Mouse (Mus musculus) c-Kit-positive CD71-positive TER-119-positive erythroid progenitor cells, embryonic 14.5 days (primary cell): ENCODE data around the gene Sbpl.
A peak's percentile ranks its signal among the peaks of the same experiment; 100 is the strongest.
"Not testable (repeated sequence)": the region's sequence is repeated elsewhere in the genome, so short reads cannot be mapped to it uniquely, and the experiment has no call there.

Experiments used
- DNase-seq: peaks from one replicate; pipeline ENCODE4 v3.0.0-alpha.2; 2013; ENCODE audit warnings: low spot score

The Sbpl gene

DNA sequence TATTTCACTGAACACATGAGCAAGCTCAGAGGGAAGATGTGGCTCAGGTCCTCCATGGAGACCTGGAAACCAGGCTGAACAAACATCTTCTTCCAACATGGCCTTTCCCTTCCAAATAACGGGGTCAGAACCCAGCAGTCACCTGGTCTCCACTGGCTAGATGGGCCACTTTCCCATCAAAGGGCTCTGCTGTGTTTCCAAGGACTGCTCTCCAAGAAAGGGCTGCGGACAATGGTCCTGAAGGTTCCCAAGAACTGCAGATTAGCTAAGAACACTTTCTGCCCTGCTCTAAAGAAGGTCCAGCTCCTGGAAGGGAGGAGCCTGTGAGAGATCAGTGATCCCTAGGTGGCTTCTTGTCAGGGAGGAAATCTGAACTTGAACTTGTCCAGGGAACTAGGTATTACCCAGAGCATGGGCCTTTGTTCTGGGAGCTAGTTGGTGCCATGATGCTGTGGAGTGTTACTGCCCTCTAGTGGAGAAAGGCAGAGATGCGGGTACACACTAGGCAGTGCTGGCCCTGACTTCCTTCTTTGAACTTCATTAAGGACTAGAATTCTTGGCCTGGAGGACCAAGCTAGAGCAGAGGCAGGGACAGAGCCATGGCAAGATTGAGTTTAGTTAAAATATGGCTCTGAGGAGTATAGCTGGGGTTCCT is 5.1 kb upstream of the Sbpl start:
- DNase-seq = peak; percentile 59

DNA sequence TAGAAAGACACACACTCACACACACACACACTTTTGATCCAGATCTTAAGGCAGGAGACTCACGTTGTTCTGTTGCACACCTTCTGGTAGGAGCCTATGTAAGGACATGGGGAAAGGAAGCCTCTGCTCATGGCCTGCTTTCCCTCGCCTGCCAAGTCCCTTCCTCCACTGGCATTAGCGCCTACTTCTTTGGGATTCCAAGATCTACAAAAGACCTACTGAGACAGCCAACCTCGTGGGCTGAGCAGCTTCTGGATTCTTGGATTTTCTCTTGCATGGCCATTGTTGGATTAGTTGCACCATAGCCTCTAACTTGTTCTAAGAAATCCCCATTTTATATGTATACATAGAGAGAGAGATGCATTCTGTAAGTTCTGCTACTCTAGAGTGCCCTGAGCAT is 4.2 kb downstream of the Sbpl start:
- not testable (repeated sequence) for DNase-seq

DNA sequence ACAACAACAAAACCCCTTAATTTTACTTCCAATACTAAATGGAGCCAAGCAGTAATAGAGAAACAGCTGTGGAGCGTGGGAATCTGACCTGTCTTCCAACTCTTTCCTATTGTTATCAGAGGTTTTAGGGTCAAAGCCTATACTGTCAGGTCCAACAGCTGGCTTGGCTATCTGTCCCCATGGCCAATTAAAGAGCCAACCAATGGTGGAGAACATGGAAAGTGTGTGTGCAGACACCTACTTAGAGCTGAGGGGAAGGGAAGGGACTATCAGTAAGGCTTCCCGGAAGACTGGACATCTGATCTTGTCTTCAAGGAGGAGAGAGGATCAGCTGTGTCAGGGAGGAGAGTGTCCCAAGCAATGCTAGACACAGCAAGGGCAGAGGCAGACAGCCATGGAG is 6.0 kb downstream of the Sbpl start:
- no peak for DNase-seq

DNA sequence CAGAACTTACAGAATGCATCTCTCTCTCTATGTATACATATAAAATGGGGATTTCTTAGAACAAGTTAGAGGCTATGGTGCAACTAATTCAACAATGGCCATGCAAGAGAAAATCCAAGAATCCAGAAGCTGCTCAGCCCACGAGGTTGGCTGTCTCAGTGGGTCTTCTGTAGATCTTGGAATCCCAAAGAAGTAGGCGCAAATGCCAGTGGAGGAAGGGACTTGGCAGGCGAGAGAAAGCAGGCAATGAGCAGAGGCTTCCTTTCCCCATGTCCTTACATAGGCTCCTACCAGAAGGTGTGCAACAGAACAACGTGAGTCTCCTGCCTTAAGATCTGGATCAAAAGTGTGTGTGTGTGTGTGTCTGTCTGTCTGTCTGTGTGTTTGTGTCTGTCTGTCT is 7.6 kb downstream of the Sbpl start:
- DNase-seq = not testable (repeated sequence)

DNA sequence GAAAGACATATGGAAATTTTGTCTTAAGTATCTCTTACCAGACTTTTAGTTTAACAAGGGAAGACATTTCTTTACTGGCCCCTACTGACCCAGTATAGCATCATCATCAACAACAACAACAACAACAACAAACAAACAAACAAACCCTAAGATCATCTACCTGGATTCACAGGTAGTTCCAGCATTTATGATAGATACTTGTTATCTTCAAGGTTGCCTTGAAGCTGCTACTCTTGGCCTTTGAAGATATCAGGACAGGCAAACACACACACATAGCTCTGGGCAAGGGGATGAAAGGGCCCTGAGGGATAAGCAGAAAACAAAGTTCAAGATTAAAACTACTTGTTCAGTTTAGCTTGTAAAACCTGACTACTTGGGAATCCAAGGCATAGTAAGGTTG is 13.7 kb downstream of the Sbpl start, which contains the start of gene Sbp:
Sbp (plus strand) TSS at position 301 of the 400 bp plus-strand sequence.
- DNase-seq = no peak

DNA sequence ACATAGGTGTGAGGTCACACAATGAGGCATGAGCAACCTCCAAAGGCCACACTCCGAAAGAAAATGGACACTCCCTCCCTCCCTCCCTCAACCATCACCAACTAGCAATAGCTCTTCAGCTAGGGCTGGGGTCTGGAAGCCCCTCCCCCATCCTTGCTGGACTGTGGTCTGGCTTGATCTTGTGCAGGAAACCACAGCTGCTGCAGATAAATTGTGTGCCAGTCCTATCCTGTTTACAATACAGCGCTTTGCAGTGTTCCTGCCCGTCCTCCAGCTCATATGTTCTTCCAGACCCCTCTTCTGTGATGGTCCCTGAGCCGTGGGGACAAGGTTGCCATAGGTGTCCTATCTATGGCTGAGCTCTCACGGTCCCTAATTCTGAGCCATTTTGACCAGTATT is 23.9 kb downstream of the Sbpl start:
- no peak for DNase-seq

DNA sequence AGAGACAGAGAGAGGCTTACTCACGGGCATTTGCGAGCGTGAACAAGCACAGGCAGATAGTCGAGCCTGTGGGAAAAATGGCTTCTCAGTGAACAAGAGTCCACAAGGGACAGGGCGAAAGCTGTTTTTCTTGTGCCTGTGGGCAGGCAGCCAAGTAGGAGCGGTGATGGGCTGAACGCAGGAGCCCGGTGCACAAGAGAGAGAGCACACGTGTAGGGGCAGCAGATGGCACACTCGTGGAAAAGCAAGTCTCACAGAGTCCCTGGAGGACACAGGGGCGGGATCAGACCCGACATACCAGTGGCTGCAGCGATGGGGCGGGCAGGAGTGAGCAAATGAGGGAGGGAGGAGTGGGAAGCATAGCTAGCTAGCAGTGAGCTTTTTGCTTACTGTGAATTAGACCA is 30.0 kb downstream of the Sbpl start:
- peak; percentile 49 for DNase-seq

DNA sequence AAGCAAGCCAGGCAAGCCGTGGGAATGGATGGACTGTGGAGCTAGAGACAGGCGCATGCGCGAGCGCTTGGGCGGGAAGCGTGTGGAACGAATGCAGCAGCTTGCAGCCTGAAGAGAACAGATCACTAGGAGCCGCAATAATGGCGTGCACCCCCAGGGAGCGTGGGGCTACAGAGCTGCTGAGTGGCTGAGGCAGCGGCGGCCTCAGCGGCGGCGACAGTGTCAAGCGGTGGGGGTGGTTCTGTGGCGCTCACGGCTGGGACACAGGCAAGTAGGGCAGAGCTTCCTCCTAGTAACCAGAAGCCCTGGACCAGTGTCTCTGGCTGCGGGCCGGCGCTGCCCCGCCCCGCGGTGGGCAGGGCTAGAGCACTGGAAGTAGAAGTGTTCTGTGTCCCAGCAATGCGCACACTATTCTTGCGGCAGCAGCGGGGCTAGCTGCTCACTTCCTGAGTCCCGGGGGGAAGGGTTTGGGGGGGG is 30.5 kb downstream of the Sbpl start:
- peak; percentile 80 for DNase-seq

DNA sequence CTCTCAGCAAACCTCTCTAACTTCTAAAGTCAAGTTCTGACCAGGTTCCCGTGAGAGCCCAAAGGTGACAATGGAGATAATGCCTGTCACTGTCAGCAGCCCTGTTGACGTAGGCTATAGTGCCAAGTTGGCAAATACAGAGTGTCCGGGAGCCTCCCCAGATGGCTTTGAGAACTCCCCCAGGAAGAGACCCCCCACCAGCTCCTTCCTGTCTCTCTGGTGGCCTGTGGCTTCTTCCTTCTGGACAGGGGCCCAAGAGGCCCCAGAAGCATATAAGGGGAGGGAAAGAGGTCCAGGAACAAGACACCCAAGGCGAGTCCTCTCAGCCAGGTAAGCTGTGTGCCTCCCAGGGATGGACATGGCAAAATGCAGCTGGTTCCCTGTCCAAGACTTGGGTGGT is 37.9 kb downstream of the Sbpl start, which contains the start of gene Dcpp3:
Dcpp3 (plus strand) TSS at position 301 of the 400 bp plus-strand sequence.
- not testable (repeated sequence) for DNase-seq
